Mouse (Mus musculus) neural tube, embryonic 15.5 days (tissue): ENCODE measurements around the gene Fam207a. TPM values are rescaled to one million over a fixed set of nuclear protein-coding genes. Genes with fewer than 3 reads are reported as not detected.

ENCODE experiments used
- ATAC-seq: fragments of 200-750 bp; cut with Nextera tagmentation; 2 replicates; pipeline ENCODE4 v1.8.0; 2017; ENCODE audit warnings: mild to moderate bottlenecking, moderate TSS enrichment, moderate library complexity; ENCODE audit not compliant: low FRiP score
- H3K27ac ChIP-seq: fragments of 300-500 bp; sonication (generic); replicated peaks from 2 replicates; pipeline ENCODE4 v1.5.1; 2015; ENCODE audit warnings: mild to moderate bottlenecking, inconsistent platforms
- H3K27me3 ChIP-seq: fragments of 300-500 bp; sonication (generic); replicated peaks from 2 replicates; pipeline ENCODE4 v1.6.1; 2015; ENCODE audit warnings: inconsistent platforms
- H3K36me3 ChIP-seq: fragments of 300-500 bp; sonication (generic); 2 replicates; pipeline ENCODE4 v1.6.1; 2015; ENCODE audit warnings: inconsistent platforms
- H3K4me1 ChIP-seq: fragments of 300-500 bp; sonication (generic); 2 replicates; pipeline ENCODE4 v1.6.1; 2015; ENCODE audit warnings: inconsistent platforms
- H3K4me2 ChIP-seq: fragments of 300-500 bp; sonication (generic); 2 replicates; pipeline ENCODE4 v1.6.1; 2015; ENCODE audit warnings: inconsistent platforms, mild to moderate bottlenecking, moderate library complexity
- H3K4me3 ChIP-seq: fragments of 300-500 bp; sonication (generic); replicated peaks from 2 replicates; pipeline ENCODE4 v1.5.1; 2015; ENCODE audit warnings: mild to moderate bottlenecking, inconsistent platforms
- H3K9ac ChIP-seq: fragments of 300-500 bp; sonication (generic); replicated peaks from 2 replicates; pipeline ENCODE4 v1.6.1; 2015; ENCODE audit warnings: mild to moderate bottlenecking, inconsistent platforms
- H3K9me3 ChIP-seq: fragments of 300-500 bp; sonication (generic); replicated peaks from 2 replicates; pipeline ENCODE4 v1.6.1; 2016; ENCODE audit warnings: inconsistent platforms
- WGBS: fragments of 180-500 bp; shearing (Covaris S2); methylation state at CpG from one replicate; pipeline ENCODE4 v1.1.7; 2015; ENCODE audit warnings: mixed read lengths; 5-methylcytosine and 5-hydroxymethylcytosine counted together
- polyA plus RNA-seq: library from polyadenylated mRNA; unstranded; fragments of >200 nt; fragmentation: Nextera tagmentation; extraction: Ambion mirVana; gene quantifications from 2 replicates; pipeline ENCODE4 v1.2.1, GENCODE M21; 2015

Gene Fam207a
- polyA plus RNA-seq, 1 experiment from 2014 or later, result 42.6 TPM

DNA sequence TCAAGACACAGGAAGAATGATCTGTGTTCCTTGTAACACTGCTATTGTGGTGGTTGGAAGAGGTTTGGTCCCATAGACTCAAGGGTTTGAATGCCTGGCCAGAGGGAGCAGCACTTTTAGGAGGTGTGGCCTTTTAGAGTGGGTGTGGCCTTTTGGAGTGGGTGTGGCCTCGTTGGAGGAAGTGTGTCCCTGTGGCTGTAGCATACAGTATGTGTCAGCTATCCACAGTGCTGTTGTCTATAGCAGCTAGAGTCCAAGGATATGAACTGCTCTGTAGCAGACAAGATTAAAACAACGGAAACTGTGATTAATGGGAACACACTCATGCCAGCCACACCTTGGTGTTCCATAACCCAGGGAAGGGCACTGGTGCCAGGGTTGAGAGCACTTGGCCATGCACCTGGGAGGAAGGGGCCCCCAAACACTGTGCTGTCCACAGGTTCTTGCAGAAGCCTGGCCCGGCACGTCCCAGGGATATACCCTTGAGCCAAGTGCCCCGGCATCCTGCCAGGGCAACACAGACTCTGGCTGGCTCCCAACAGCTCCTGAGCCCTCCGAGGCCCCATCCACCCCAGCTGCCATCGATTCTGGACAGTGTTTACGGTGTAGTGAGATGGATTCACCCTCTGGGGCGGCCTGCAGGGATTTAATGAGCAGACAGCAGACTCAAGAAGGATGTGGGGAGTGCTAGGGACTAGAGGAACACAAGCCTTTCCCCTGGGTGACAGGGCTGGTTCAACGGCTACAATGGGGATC, 51.2 kb downstream of the Fam207a start:
- WGBS, result 55% methylated on average over 10 of the region's 10 CpGs
- Histone ChIP-seq H3K9ac (no peak overlapping the region), H3K4me3 (no peak overlapping the region), H3K27ac (no peak overlapping the region), H3K36me3 (no peaks in the 10 kb centered on the region), H3K27me3 (no peaks in the 10 kb centered on the region), H3K9me3 (no peaks in the 10 kb centered on the region), H3K4me1 (no peaks in the 10 kb centered on the region), H3K4me2 (no peak overlapping the region)
- 0 out of 2 replicates have a peak, but pooled peaks have one; percentile 31 for ATAC-seq

DNA sequence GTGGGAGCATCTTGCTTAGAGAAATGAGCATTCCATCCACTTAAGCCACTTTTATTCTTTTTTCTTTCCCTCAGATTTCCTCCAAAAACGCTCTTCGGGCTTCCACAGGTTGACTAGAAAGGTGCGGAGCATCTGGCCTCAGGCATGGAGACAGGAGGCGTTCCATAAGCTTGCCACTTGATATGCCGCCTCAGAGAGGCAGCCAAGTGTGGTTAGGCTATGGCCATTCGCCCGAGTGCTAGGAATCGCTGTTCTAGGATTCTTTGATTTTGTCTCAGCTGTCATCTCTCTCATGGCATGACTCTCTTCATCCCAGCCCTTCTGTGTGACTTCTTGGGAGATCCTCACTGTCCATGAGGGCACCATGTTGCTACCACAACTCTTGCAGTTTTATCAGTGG, 54.4 kb downstream of the Fam207a start:
- H3K4me1 ChIP-seq, result no peaks in the 10 kb centered on the region
- WGBS, result 89% methylated on average over 8 of the region's 8 CpGs
- ATAC-seq, result no peak
- no peak overlapping the region for H3K4me2 ChIP-seq
- H3K27me3 ChIP-seq, result no peaks in the 10 kb centered on the region
- no peak overlapping the region for H3K27ac ChIP-seq
- no peak overlapping the region for H3K9ac ChIP-seq
- no peak overlapping the region for H3K4me3 ChIP-seq
- no peaks in the 10 kb centered on the region for H3K9me3 ChIP-seq
- H3K36me3 ChIP-seq, result no peaks in the 10 kb centered on the region

- no peaks in the 10 kb centered on the region for H3K27me3 ChIP-seq
- no peaks in the 10 kb centered on the region for H3K4me1 ChIP-seq
- WGBS, result 83% methylated on average over 3 of the region's 3 CpGs
- no peak overlapping the region for H3K27ac ChIP-seq
- H3K4me2 ChIP-seq, result no peak overlapping the region
- no peak overlapping the region for H3K4me3 ChIP-seq
- no peak for ATAC-seq
- H3K9ac ChIP-seq, result no peak overlapping the region
- no peaks in the 10 kb centered on the region for H3K9me3 ChIP-seq
- H3K36me3 ChIP-seq, result no peaks in the 10 kb centered on the region
Measured at GRCm38 (mm10) chr10:77457701-77458100, 57.9 kb downstream of the Fam207a start.

DNA sequence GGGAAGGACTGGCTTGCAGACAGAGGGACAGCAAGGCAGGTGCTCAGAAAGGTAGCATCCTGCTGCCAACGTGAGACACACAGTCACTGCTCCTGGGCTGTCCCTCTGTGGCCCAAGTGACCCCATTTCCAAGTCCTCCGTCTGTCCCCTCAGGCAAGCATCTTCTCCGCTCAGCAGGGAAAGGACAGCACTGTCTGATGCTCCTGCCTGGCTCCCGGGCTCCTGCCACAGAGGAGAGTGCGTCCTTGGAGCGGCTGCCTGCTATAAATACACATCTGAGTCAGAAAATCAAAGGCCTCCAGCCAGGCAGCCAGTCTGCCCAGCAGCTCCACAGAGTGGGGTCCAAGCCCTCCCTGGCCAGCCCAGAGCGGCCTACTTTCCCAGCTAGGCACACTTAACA, 59.1 kb downstream of the Fam207a start:
- Histone ChIP-seq H3K4me1 (no peaks in the 10 kb centered on the region), H3K27ac (no peak overlapping the region), H3K36me3 (no peaks in the 10 kb centered on the region), H3K4me3 (no peak overlapping the region), H3K9me3 (no peaks in the 10 kb centered on the region), H3K9ac (no peak overlapping the region), H3K4me2 (no peak overlapping the region), H3K27me3 (no peaks in the 10 kb centered on the region)
- 44% methylated on average over 7 of the region's 7 CpGs for WGBS
- ATAC-seq, result no peak

DNA sequence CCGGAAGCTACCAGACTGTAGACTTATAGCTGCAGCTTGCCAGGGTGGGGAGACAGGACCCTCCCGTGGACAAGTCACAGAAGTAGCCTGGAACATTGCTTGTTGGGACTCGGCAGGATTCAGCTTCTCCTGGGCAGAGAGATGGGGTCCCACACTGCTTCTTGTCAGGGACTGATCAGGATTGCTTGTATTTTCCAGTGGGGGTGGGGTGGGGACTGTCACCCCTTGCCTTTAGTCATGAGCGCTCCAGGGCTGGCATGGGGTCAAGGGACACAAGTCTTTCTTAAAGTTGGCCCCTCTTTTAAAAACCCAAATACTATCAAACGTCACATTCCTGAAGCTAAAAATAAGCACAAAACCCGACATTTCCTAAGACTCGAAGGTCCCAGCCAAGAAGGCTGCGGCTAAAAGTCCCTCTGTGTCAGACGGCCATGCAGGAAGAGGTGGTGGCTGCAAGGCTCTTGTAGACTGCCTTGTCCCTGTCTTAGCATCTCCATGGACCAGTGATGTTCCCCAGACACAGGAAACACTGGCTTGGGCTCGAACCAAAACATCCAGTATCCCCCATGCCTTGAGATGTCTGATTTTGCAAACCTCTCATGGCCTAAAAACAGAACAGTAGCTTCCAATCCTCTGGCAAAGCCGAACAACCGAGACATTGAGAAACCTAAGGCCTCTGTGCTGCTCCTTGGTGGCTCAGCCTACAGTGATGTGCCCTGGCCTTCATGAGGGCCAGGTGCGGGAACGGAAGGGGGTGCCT, 60.2 kb downstream of the Fam207a start:
- no peak for ATAC-seq
- Histone ChIP-seq H3K4me1 (no peaks in the 10 kb centered on the region), H3K27me3 (no peaks in the 10 kb centered on the region), H3K9me3 (no peaks in the 10 kb centered on the region), H3K4me3 (no peak overlapping the region), H3K36me3 (no peaks in the 10 kb centered on the region), H3K27ac (no peak overlapping the region), H3K9ac (no peak overlapping the region), H3K4me2 (no peak overlapping the region)
- WGBS, result 86% methylated on average over 14 of the region's 14 CpGs

DNA sequence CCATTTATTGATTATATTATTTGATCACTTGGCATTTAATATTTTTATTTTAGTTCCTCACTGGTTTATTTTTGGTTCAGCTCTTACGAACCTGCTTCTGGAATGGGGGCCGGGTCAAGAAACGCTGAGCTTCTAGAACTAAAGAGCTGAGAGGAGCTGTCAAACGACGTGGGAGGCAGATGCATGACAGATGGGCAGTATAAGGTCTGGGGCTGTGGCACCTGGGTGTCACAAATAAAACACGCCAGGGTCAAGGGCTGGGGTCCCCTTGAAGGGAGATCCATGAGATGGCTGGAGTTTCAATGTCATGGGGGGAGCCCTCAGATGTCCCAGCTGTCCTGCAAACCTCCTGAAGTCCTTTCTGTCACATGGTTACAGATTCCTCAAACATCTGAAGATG, 60.8 kb downstream of the Fam207a start:
- no peak for ATAC-seq
- Histone ChIP-seq H3K9me3 (no peaks in the 10 kb centered on the region), H3K9ac (no peak overlapping the region), H3K36me3 (no peaks in the 10 kb centered on the region), H3K4me1 (no peaks in the 10 kb centered on the region; the same call in 1 of the 2 replicates), H3K4me3 (no peak overlapping the region), H3K27me3 (no peaks in the 10 kb centered on the region), H3K4me2 (no peak overlapping the region), H3K27ac (no peak overlapping the region)
- 87% methylated on average over 6 of the region's 6 CpGs for WGBS

DNA sequence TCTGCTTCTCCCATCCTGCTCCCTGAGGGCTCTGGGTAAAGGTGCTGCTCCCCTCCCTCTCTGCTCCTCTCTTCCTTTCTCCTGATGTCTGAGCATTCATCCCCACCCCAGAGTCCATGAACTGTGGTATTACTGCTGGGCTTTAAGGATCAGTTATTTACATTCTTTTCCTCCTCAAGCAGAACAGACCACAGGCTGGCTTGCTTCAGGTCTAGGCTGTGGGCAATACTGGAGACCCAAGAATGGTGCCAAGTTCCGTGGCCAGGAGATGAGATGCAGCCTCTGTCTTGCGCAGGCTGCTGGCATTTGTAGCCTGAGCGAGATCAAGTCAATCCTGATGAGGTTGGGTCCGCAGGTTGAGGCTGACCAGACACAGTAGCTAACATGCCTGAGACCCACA, 63.8 kb downstream of the Fam207a start:
- no peak overlapping the region for H3K27ac ChIP-seq
- H3K9me3 ChIP-seq, result no peaks in the 10 kb centered on the region
- no peak overlapping the region for H3K4me2 ChIP-seq
- no peak overlapping the region for H3K9ac ChIP-seq
- H3K36me3 ChIP-seq, result no peaks in the 10 kb centered on the region
- ATAC-seq, result no peak
- 96% methylated on average over 4 of the region's 4 CpGs for WGBS
- no peak overlapping the region for H3K4me3 ChIP-seq
- peaks cover 5% of the 10 kb centered on the region for H3K4me1 ChIP-seq
- no peaks in the 10 kb centered on the region for H3K27me3 ChIP-seq

- Histone ChIP-seq H3K4me1 (peaks cover 5% of the 10 kb centered on the region), H3K27me3 (no peaks in the 10 kb centered on the region), H3K4me2 (no peak overlapping the region), H3K9ac (no peak overlapping the region), H3K36me3 (no peaks in the 10 kb centered on the region), H3K27ac (no peak overlapping the region), H3K4me3 (no peak overlapping the region), H3K9me3 (no peaks in the 10 kb centered on the region)
- ATAC-seq, result no peak
Measured at GRCm38 (mm10) chr10:77450159-77450464, 65.5 kb downstream of the Fam207a start.

- ATAC-seq, result no peak
- Histone ChIP-seq H3K4me2 (peak overlapping the region; percentile 45), H3K27ac (no peak overlapping the region), H3K9me3 (no peaks in the 10 kb centered on the region), H3K4me3 (no peak overlapping the region), H3K9ac (no peak overlapping the region), H3K36me3 (no peaks in the 10 kb centered on the region), H3K27me3 (no peaks in the 10 kb centered on the region), H3K4me1 (peaks cover 5% of the 10 kb centered on the region)
- WGBS, result 49% methylated on average over 23 of the region's 23 CpGs
Measured at GRCm38 (mm10) chr10:77449315-77450158, 66.0 kb downstream of the Fam207a start.

DNA sequence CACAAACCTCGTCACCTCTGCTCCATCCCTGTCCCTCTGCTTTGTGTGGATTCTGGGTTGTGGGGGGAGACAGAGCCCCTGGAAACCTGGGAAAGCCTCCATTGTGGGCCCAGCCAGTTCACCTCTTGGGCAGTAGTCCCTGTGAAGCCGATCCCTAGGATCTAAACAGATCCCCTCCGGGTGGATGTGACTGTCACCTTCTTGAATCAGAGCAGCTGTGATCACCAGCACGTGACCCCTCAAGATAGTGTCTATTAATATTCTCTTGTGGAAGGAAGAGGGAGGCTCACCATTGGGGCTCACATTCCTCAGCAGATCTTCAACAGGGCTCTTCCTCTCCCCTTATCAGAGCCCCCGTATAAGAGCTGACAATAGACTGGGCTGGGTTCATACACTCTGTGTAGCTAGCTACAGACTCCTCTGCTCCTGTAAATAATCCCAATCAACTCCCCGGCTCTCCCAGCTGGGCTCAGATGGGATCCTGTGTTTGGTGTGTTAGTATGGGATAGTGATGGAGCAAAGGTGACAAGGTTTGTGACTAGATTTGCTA, 66.8 kb downstream of the Fam207a start:
- Histone ChIP-seq H3K36me3 (no peaks in the 10 kb centered on the region), H3K4me2 (peak overlapping the region; percentile 45; the same call in 1 of the 2 replicates), H3K27ac (no peak overlapping the region), H3K4me3 (no peak overlapping the region), H3K9ac (no peak overlapping the region), H3K4me1 (peaks cover 5% of the 10 kb centered on the region), H3K9me3 (no peaks in the 10 kb centered on the region), H3K27me3 (no peaks in the 10 kb centered on the region)
- 81% methylated on average over 6 of the region's 6 CpGs for WGBS
- ATAC-seq, result no peak

DNA sequence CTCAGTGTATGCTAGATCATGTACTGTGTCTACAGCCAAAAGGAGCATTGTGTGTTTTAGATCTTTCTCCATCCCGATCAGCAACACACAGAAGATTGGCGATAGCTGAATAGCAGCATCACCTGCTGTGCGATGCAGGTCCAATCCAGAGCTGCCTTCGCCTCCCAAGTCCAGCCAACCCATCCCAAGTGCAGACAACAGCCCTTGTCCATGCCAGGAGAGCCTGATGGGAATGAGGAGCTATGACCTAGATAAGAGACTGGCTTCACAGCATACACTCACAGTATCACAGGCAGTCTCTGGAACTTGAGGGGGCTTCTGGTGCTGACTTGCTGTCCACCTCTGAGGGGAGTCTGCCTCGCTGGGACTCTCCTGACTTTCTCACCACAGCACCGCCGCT, 67.4 kb downstream of the Fam207a start:
- no peak overlapping the region for H3K4me2 ChIP-seq
- no peak overlapping the region for H3K4me3 ChIP-seq
- WGBS, result 85% methylated on average over 7 of the region's 7 CpGs
- H3K4me1 ChIP-seq, result peaks cover 5% of the 10 kb centered on the region
- no peak for ATAC-seq
- H3K36me3 ChIP-seq, result no peaks in the 10 kb centered on the region
- H3K9ac ChIP-seq, result no peak overlapping the region
- no peaks in the 10 kb centered on the region for H3K27me3 ChIP-seq
- no peak overlapping the region for H3K27ac ChIP-seq
- H3K9me3 ChIP-seq, result no peaks in the 10 kb centered on the region
